Mouse (Mus musculus): ENCODE data around the gene Myh7. TPM values are rescaled to one million over a fixed set of nuclear protein-coding genes. Genes with fewer than 3 reads are reported as not detected.
"Not testable (repeated sequence)": the region's sequence is repeated elsewhere in the genome, so short reads cannot be mapped to it uniquely, and the experiment has no call there.

Myh7 gene
- polyA plus RNA-seq, 1 experiment from 2014 or later = 29.1 TPM

DNA sequence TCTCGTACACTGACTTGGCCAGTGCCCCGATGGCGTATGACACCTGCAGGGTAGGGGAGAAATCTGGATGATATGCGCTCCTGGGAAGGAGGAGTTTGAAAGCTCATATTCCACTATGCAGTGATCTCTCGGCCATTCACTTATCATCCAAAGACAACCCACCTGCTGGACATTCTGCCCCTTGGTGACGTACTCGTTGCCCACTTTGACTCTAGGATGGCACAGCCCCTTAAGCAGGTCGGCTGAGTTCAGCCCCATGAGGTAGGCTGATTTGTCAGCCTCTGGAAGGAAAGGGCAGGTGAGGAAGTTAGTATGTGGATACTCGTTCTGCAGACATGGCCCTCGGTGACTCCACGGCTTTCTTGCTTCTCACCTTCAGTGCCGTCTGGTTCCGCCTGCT lies 5.5 kb downstream of the Myh7 start:
- no peak for ATAC-seq (ENCODE audit: borderline replicate concordance, extremely low read depth, low FRiP score, low TSS enrichment)
- no peak overlapping the region for H3K9ac ChIP-seq
- no peak overlapping the region for H3K4me2 ChIP-seq
- H3K9me3 ChIP-seq = no peaks in the 10 kb centered on the region
- no peaks in the 10 kb centered on the region for H3K27me3 ChIP-seq
- H3K36me3 ChIP-seq = no peaks in the 10 kb centered on the region
- H3K4me3 ChIP-seq = no peak overlapping the region
- H3K4me1 ChIP-seq = peaks cover 9% of the 10 kb centered on the region
- WGBS = 81% methylated on average over 13 of the region's 13 CpGs
- no peak overlapping the region for H3K27ac ChIP-seq

DNA sequence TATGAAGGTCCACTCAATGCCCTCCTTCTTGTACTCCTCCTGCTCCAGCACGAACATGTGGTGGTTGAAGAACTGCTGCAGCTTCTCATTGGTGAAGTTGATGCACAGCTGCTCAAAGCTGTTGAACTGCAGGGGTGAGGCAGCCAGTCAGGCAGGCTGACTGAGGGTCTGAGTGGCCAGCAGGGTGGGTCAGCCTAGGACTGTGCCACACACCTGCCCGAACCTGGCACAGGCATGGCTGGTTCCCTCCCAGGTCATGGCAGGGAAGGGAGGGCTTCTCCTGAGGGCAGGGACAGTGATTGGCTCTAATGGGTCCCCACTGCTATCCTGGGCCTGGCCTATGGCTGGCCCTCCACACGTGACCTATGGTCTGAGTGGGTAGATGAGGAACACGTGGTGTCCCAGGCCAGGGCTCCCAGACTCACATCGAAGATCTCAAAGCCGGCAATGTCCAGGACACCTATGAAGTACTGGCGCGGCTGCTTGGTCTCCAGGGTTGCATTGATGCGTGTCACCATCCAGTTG lies 6.0 kb downstream of the Myh7 start:
- not testable (repeated sequence) for H3K4me1 ChIP-seq; H3K9me3 ChIP-seq; H3K27ac ChIP-seq; H3K36me3 ChIP-seq; H3K4me3 ChIP-seq; ATAC-seq (ENCODE audit: borderline replicate concordance, extremely low read depth, low FRiP score, low TSS enrichment); H3K9ac ChIP-seq; H3K4me2 ChIP-seq; H3K27me3 ChIP-seq
- WGBS = 90% methylated on average over 9 of the region's 9 CpGs

DNA sequence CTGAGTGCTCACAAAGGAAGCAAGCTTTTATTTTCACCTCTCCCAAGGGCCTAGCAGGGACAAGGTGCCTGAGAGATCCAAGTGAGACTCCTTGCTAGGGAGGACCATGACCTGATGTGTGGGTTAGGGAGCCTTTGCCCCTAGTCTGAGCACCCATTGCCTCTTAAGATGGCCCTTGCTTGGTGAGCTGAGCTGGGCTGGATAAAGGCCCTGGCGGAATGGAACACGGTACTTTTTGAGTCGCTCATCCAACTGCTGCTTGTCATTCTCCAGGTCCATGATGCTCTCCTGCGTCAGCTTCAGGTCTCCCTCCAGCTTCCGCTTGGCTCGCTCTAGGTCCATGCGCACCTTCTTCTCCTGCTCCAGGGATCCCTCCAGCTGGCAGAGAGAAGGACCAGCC lies 12.5 kb downstream of the Myh7 start:
- WGBS = 95% methylated on average over 7 of the region's 7 CpGs
- no peaks in the 10 kb centered on the region for H3K27me3 ChIP-seq
- no peak overlapping the region for H3K27ac ChIP-seq
- H3K4me2 ChIP-seq = no peak overlapping the region
- no peak overlapping the region for H3K4me3 ChIP-seq
- H3K9ac ChIP-seq = no peak overlapping the region
- H3K4me1 ChIP-seq = no peaks in the 10 kb centered on the region
- H3K9me3 ChIP-seq = no peaks in the 10 kb centered on the region
- no peaks in the 10 kb centered on the region for H3K36me3 ChIP-seq
- no peak for ATAC-seq (ENCODE audit: borderline replicate concordance, extremely low read depth, low FRiP score, low TSS enrichment)

DNA sequence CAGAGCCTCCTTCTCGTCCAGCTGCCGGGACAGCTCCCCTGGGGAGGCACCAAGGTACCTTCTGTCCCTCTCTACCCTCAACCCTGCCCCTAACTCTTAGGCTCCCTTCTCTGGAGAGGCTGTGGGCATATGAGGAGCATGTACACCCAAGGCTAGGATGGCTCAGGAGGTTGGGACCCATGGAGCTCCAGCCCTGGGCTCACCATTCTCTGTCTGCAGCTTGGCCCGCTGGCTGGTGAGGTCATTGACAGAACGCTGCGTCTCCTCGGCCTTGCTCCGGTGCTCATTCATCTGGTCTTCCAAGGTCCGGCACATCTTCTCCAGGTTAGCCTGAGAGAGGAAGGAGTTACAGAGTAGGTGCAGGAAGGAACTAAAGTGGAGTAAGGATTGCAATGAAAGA lies 15.8 kb downstream of the Myh7 start:
- no peaks in the 10 kb centered on the region for H3K9me3 ChIP-seq
- H3K36me3 ChIP-seq = no peaks in the 10 kb centered on the region
- no peak overlapping the region for H3K27ac ChIP-seq
- H3K27me3 ChIP-seq = no peaks in the 10 kb centered on the region
- H3K4me2 ChIP-seq = no peak overlapping the region
- H3K4me1 ChIP-seq = no peaks in the 10 kb centered on the region
- ATAC-seq (ENCODE audit: borderline replicate concordance, extremely low read depth, low FRiP score, low TSS enrichment) = no peak
- H3K4me3 ChIP-seq = no peak overlapping the region
- 83% methylated on average over 8 of the region's 8 CpGs for WGBS
- no peak overlapping the region for H3K9ac ChIP-seq

DNA sequence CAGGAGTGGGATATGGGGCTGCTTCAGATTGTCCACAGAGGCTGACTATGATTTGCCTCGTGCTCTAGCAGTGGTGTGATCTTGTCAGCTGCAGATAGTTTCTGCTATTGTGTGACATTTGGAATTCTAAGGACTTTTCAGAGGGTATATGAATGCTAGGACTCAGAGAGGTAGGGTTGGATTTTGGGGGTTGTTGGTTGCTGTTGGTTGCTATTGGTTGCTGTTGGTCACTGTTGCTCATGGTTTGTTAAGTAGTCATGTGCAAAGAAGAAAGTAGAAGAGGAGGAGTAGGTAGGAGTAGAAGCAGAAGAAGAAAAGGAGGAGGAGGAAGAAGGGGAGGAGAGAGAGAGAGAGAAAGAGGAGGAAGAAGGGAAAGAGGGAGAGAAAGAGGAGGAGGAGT lies 17.8 kb downstream of the Myh7 start, which contains the start of gene Gm17428:
Gene Gm17428 (plus strand): TSS at position 301 of the 400 bp plus-strand sequence.
- Histone ChIP-seq H3K27me3 (no peaks in the 10 kb centered on the region), H3K9ac (no peak within 1 kb of the TSS), H3K4me2 (no peak within 1 kb of the TSS), H3K36me3 (no peaks in the 10 kb centered on the region), H3K9me3 (no peaks in the 10 kb centered on the region), H3K4me1 (no peaks in the 10 kb centered on the region), H3K4me3 (no peak within 1 kb of the TSS), H3K27ac (no peak within 1 kb of the TSS)
- no peak for ATAC-seq (ENCODE audit: borderline replicate concordance, extremely low read depth, low FRiP score, low TSS enrichment)
- 40% methylated on average over 1 of the region's 1 CpGs for WGBS

DNA sequence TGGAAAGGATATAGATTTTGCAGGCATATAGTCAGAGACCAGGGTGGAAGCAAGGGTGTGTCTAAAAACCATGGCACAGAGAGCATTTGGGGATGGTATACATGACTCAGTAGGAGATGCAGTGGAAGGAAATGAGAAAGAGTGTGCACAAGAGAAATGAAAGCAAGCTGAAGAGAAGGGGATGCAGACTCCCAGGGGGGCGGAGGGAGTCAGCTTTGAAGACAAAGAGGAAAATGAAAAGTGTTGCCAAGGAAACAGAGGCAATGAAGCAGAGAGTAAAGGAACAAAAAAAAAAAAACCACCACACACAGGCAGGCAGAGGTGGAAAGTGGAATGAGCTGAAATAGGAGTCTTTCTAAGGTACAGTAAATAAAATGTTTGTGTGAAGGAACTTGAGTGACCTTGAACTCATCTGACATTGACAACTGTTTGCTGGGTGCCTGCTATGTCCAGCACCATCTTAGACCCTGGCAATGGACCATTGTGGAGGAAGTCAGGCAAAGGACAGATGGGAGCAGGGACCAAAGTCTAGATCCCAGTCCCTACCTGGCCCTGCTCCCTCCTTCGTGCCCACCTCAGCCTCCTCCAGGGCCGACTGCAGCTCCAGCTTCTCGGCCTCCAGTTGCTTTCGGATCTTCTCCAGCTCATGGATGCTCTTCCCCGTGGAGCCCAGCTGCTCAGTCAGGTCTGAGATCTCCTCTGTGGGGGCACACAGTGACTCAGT lies 20.2 kb downstream of the Myh7 start:
- 75% methylated on average over 6 of the region's 6 CpGs for WGBS
- no peak for ATAC-seq (ENCODE audit: borderline replicate concordance, extremely low read depth, low FRiP score, low TSS enrichment)
- no peaks in the 10 kb centered on the region for H3K36me3 ChIP-seq

DNA sequence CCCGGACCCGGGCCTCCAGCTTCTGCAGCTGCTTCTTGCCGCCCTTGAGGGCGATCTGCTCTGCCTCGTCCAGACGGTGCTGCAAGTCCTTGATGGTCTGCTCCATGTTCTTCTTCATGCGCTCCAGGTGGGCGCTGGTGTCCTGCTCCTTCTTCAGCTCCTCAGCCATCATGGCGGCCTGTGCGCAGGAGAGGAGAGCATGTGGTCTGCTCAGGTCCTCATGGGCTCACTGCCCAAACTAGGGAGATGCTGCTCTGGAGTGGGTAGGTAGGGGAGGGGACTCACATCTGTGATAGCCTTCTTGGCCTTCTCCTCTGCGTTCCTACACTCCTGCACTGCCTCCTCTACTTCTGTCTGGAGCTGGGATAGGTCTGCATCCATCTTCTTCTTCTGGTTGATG lies 21.6 kb downstream of the Myh7 start:
- H3K4me1 ChIP-seq; ATAC-seq (ENCODE audit: borderline replicate concordance, extremely low read depth, low FRiP score, low TSS enrichment); H3K27ac ChIP-seq; H3K4me2 ChIP-seq; H3K27me3 ChIP-seq; H3K36me3 ChIP-seq; H3K4me3 ChIP-seq; H3K9ac ChIP-seq; H3K9me3 ChIP-seq: not testable (repeated sequence)
- WGBS = 91% methylated on average over 10 of the region's 11 CpGs

More for the DNA sequence above, 20.2 kb downstream of the Myh7 start:
- no peak overlapping the region for H3K4me2 ChIP-seq
- H3K27ac ChIP-seq = no peak overlapping the region
- H3K9me3 ChIP-seq = no peaks in the 10 kb centered on the region
- H3K27me3 ChIP-seq = no peaks in the 10 kb centered on the region
- H3K4me1 ChIP-seq = no peaks in the 10 kb centered on the region
- no peak overlapping the region for H3K9ac ChIP-seq
- no peak overlapping the region for H3K4me3 ChIP-seq

DNA sequence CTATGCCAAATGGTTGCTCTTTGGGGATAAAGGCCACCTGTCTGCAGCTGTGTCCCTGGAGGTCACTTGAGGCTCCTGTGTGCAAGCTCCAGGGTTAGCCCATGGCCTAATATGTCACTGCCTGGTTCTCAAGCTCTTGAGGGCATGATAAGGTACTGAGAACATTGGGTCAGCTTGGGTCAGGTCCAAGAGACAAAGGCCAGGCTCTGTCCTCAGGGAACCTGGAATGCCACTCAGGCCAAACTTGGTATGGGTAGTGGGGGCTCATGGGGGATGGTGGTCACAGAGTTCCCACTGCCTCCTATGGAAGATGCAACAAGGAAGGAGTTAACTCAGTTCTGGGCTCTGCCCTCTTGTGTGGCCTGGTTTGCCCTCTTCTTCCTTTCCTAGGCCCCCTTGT lies 26.1 kb downstream of the Myh7 start:
- no peak overlapping the region for H3K27ac ChIP-seq
- no peaks in the 10 kb centered on the region for H3K9me3 ChIP-seq
- no peaks in the 10 kb centered on the region for H3K36me3 ChIP-seq
- H3K4me2 ChIP-seq = no peak overlapping the region
- no peaks in the 10 kb centered on the region for H3K27me3 ChIP-seq
- no peak overlapping the region for H3K4me3 ChIP-seq
- no peak for ATAC-seq (ENCODE audit: borderline replicate concordance, extremely low read depth, low FRiP score, low TSS enrichment)
- no peak overlapping the region for H3K9ac ChIP-seq
- no peaks in the 10 kb centered on the region for H3K4me1 ChIP-seq

DNA sequence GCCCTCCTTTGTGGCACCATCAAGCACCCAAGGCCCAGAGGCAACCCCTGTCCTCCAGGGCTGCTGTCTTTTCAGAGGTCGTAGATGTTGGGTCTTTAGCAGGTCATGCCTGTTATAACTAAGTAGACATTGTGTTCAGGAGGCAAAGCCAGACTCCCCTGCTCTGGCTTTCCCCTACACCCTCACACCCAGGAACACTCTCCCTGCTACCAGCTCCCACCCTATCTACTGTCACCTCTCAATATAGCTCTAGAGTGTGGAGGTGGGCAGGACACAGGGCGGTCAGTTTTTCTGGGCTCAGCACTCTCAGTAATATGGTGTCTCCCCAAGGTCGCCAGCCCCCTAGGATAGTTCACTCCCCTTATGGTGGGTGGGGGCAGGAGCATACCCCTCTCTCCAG lies 26.6 kb downstream of the Myh7 start:
- WGBS = 81% methylated on average over 3 of the region's 3 CpGs
- Histone ChIP-seq H3K4me3 (no peak overlapping the region), H3K9me3 (no peaks in the 10 kb centered on the region), H3K4me2 (no peak overlapping the region), H3K9ac (no peak overlapping the region), H3K27me3 (no peaks in the 10 kb centered on the region), H3K27ac (no peak overlapping the region), H3K4me1 (no peaks in the 10 kb centered on the region), H3K36me3 (no peaks in the 10 kb centered on the region)
- ATAC-seq (ENCODE audit: borderline replicate concordance, extremely low read depth, low FRiP score, low TSS enrichment) = no peak; the same call in 1 of the 2 replicates

DNA sequence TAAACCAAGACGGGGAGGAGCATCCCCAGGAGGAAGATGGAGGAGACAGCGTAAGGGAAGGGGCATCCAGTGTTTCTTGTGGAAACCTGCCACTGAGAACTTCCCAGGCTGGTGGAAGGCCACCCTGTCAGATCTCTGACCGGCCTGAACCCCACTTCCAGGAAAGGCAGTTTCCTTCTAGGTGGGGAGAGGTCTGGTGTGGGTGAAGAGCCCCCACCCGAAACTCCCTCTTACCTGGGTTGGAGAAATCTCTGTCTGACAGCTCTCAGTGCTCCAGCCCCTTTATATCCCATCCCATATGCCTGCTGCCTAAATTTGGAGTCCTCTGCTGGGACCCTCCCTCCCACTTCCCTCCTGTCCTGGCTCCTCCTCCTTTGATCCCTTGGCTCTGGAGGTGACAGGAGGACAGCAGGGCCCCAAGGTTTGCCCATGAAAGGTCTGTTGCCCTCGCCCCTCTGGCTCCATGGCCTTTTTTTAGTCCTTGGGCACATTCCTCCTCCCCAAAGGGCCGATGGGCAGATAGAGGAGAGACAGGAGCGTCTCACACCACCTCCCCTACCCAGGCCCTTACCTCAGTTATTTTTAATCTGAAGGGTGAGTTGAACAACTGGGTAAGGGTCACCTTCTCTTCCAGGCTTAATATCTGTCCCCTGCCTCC lies 28.0 kb downstream of the Myh7 start, which contains the start of gene Myh6:
Gene Myh6 (minus strand): TSS at position 608 of the 658 bp plus-strand sequence.
- H3K27ac ChIP-seq = no peak within 1 kb of the TSS
- no peak for ATAC-seq (ENCODE audit: borderline replicate concordance, extremely low read depth, low FRiP score, low TSS enrichment)
- H3K4me3 ChIP-seq = no peak within 1 kb of the TSS

DNA sequence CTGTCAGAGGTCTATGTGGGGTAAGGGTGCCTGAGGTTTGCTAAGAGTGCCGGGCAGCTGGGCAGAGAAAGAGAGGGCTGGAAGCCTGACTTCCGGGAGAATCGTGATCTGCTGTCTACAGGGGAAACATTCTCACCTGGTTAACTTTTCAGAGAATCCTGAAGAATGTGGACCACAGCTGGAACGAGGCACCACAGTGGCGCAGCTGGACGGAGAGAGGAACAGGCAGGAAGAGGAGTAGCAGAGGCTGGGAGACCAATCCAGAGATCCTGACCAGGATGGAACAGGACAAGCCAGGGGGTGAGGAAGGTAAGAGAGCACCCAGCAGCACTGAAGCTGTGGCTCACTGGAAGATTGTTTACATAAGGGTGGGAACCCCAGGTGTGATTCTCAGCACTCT lies 28.8 kb downstream of the Myh7 start:
- no peak overlapping the region for H3K4me2 ChIP-seq
- H3K36me3 ChIP-seq = no peaks in the 10 kb centered on the region
- no peak overlapping the region for H3K27ac ChIP-seq
- H3K9ac ChIP-seq = no peak overlapping the region
- ATAC-seq (ENCODE audit: borderline replicate concordance, extremely low read depth, low FRiP score, low TSS enrichment) = no peak
- H3K4me1 ChIP-seq = no peaks in the 10 kb centered on the region
- H3K4me3 ChIP-seq = no peak overlapping the region
- H3K27me3 ChIP-seq = no peaks in the 10 kb centered on the region
- 40% methylated on average over 6 of the region's 6 CpGs for WGBS
- H3K9me3 ChIP-seq = no peaks in the 10 kb centered on the region

More for the DNA sequence above, 28.0 kb downstream of the Myh7 start, which contains the start of gene Myh6:
- no peaks in the 10 kb centered on the region for H3K27me3 ChIP-seq
- H3K4me2 ChIP-seq = no peak within 1 kb of the TSS
- no peaks in the 10 kb centered on the region for H3K36me3 ChIP-seq
- WGBS = 54% methylated on average over 7 of the region's 7 CpGs
- no peaks in the 10 kb centered on the region for H3K9me3 ChIP-seq
- H3K9ac ChIP-seq = no peak within 1 kb of the TSS
- H3K4me1 ChIP-seq = no peaks in the 10 kb centered on the region

DNA sequence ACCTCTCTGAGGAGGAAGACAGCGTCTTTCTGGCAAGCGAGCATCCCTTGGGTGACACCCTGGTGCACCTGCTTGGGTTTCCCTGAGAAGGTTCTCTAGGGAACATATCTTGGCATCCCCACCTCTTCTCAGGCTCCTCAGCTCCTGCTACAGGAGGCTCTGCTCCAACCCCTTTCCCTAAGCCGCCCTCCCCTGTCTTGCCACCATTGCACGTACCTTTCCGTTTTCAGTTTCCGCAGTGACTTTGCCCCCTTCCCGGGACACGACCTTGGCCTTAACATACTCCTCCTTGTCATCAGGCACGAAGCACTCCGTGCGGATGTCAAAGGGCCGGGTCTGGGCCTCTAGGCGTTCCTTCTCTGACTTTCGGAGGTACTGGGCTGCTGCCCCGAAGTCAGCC lies 29.4 kb downstream of the Myh7 start:
- H3K4me3 ChIP-seq = no peak overlapping the region
- H3K4me1 ChIP-seq = no peaks in the 10 kb centered on the region
- no peaks in the 10 kb centered on the region for H3K9me3 ChIP-seq
- no peak overlapping the region for H3K4me2 ChIP-seq
- 67% methylated on average over 15 of the region's 15 CpGs for WGBS
- no peaks in the 10 kb centered on the region for H3K27me3 ChIP-seq
- no peak for ATAC-seq (ENCODE audit: borderline replicate concordance, extremely low read depth, low FRiP score, low TSS enrichment)
- no peaks in the 10 kb centered on the region for H3K36me3 ChIP-seq
- no peak overlapping the region for H3K9ac ChIP-seq
- H3K27ac ChIP-seq = no peak overlapping the region

Data from lung, embryonic 15.5 days (tissue).